Mouse (Mus musculus) adrenal gland, adult (tissue): ENCODE measurements at regions not wholly inside any gene's neighbourhood (a gene's known extent, or its start where the extent isn't known, plus 50 kb on each side); places are given as distances from the start of the nearest gene placed in this dataset.

ENCODE experiments used
- DNase-seq, 2 experiments: peaks; one replicate each; pipeline ENCODE4 v3.0.0; 2022 to 2023; ENCODE audit warnings: low spot score in 1 of 2; ENCODE audit not compliant: inconsistent age in 2 of 2

GRCm38 (mm10) chr5:45055276-45055959 is 255.9 kb upstream of the Ldb2 start:
- no peak for DNase-seq

GRCm38 (mm10) chr5:45049410-45049809 is 249.9 kb upstream of the Ldb2 start:
- DNase-seq: no peak

GRCm38 (mm10) chr5:45042914-45043313 is 243.4 kb upstream of the Ldb2 start:
- no peak for DNase-seq

GRCm38 (mm10) chr5:45036430-45036829 is 236.9 kb upstream of the Ldb2 start:
- DNase-seq: no peak

GRCm38 (mm10) chr5:45033146-45033545 is 233.7 kb upstream of the Ldb2 start:
- DNase-seq: no peak

DNA sequence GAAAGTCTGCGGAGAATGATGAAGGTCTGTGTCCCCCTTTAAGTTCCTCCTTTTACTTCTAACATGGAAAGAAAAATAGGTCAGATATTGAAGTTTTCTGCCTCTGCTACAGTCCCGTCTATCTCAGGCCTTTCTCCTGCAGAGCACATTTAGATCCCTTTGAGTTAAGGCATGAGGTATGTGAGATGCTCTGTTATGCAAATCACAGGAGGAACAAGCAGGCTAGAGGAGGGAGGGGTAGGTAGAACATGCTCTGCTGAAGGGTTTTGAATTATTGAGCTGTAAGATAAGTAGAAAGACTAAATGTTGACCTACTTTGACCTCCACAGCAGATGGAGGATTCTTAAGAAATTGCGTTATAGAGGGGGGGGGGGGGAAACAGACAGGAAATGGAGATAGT is 228.4 kb upstream of the Ldb2 start:
- no peak for DNase-seq

GRCm38 (mm10) chr5:45025383-45025782 is 225.9 kb upstream of the Ldb2 start:
- no peak for DNase-seq

DNA sequence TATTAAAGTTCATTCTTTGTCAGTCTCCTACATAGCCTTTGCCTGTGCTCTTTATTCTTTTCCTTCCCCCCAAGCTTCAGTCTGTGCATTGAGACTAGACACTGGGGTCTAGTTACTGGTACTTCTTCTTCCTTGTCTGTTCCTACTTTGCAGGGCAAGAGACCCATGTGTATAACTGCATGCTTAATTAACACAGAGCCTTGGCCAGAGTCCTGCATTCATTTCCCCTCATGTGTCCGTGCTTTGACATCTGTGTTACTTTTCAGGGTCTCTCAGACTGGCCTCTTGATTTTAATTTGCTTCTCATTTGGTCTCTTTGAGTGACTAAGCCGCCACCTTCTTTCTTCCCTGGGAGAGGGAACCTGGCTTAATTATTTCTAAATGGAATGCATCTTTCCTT is 208.4 kb upstream of the Ldb2 start:
- DNase-seq: no peak

GRCm38 (mm10) chr5:45000996-45001395 is 201.5 kb upstream of the Ldb2 start:
- no peak for DNase-seq

DNA sequence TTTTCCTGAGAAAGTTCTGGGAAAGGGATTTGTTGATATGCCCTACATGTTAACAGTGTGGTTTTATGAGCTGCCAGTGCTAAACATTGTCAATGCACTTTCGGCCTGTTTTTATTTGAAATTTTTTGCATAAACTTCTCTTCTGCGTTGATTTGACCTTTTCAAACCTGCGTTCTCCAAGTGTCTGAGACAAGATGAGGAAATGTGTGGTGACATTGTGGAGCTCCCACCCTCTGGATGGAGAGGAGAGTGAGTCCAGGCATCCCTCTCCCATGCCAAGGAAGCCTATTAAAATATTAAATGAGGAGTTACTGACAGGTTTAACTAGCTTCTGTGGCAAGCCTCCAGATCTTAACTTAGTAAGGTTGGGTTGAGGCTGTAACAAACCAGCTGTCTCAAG is 199.6 kb upstream of the Ldb2 start:
- no peak for DNase-seq

DNA sequence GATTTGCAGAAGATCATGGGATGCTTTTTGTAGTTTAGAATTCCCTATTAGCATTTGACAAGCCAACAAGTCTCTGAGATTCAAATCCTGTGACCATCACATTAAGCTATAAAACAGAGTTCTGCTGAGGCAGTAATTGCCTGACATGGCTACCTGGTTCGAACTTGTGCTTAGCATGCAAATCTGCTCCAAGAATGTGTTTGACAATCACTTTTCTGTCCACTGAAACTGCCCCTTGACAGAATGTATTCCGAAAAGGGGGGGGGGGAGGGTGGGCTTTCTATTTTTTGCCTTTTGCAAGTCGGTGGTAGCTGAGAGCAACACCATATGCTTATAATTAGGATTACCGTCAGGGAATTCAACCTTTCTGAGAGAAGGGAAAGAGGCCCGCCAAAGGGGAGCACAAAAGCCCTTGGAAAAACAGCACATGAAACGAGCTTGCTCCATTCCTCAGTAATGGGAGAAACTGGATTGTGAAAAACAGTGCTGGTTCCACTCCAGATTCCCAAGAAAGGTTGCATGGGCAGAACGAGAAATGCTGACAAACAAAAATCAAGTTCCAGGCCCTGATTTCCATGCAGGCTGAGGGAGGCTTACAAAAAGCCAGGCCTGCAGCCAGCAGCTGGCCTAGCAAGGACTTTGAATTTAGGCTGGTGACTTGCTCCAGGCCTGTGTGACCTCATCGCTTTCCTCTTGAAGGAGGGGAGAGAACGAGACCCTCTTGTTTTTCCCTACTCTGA is 176.1 kb upstream of the Ldb2 start:
- peak in 1 of 2 experiments; percentile 25 for DNase-seq

- DNase-seq: peak in 1 of 2 experiments; percentile 31
Observed at GRCm38 (mm10) chr5:44943023-44943921, 143.8 kb upstream of the Ldb2 start.

DNA sequence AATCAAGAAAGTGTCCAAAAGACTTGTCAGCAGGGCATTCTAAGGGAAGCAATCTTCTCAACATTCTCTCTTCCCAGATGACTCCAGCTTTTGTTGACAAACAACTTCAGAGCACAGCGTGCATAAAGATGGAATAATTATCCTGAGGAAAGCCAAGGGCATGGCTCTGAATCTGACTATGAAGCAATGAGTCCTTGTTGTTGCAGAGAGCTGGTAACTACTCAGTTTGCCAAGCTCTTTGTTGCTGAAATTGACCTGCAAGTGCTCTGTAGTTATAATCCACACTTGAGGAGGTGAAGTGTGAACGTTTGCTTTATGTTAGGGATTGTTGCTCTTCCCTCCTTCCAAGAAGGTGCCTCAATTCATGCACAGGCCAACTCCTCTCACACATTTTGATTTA is 143.1 kb upstream of the Ldb2 start:
- DNase-seq: peak in 1 of 2 experiments; percentile 27

DNA sequence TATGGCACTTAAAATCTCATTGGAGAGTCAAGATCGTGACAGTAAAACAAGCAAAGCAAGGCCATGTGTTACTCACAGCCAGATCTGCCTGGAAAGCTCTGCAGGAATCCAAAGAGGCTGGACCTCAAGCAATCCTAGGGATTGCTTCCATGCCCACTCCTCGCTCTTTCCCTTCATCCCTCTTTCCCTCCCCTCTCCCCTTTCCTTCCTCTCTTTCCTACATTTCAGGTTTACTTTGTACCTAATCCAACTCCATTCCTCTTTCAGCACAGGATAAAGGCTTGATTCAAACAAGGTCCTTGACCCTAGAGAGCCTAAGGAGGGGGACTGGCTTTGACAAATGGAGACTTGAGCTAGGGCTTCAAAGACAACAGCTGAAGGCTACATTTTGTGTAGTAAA is 126.0 kb upstream of the Ldb2 start:
- peak in 1 of 2 experiments; percentile 72 for DNase-seq

DNA sequence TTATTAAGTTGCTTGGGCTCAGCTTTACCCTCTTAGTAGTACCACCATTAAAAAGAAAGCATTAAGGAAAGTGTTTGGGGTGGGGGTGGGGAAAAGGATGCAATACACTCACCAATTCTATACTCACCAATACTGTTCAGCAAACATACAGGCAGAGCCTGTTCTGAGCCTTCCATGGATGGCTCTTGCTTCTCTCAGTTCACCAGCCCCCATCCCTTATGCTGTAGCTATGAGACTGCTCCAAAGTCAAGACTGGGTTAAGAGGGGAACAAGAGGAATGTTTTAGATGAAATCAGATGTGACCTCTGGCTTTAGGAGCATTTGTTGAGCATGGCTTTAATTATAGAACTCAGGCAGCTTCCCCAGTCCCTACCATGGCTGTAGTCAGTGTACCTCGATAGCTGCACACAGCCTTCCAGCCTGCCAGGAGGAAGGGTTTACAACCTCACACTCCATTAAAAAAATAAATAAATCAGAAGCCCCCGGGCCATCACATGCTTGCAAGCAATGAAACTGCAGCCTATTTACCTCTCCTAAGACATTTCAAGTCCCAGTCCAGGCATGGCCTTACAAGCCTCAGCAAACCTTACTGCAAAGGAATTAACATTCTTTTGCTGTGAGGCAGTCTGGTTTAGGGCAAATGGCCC is 122.8 kb upstream of the Ldb2 start:
- DNase-seq: no peak

GRCm38 (mm10) chr5:44917816-44918213 is 118.3 kb upstream of the Ldb2 start:
- DNase-seq: no peak

DNA sequence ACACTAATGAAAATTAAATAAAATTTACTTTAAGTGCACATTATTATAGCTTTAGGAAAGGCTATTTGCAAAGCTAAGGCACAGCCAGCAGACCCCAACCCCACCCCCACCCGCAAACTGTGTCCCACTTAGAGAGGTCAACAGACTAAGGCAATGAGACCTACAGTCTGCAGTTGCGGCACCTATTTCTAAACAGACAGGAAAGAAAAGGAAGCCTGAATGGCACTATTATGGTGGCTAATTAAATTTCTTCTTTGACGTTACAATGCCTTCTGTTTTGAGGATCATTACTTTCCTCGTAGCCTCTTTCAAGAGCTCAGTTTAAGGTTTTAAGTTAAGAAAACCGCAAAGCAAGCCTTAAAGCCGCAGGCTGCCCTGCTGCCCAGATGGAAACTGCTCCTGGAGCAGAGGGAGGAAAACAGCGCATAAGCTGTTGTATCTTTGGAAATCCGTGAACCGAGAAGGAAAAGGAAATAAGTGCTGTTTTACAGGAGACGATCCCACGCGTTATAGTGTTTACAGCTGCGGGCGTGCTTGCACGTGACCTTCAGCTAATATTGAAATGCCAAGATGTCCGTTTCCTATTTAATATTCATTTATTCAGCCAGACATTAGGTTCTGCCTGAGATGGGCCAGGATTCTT is 117.8 kb upstream of the Ldb2 start:
- DNase-seq: no peak

DNA sequence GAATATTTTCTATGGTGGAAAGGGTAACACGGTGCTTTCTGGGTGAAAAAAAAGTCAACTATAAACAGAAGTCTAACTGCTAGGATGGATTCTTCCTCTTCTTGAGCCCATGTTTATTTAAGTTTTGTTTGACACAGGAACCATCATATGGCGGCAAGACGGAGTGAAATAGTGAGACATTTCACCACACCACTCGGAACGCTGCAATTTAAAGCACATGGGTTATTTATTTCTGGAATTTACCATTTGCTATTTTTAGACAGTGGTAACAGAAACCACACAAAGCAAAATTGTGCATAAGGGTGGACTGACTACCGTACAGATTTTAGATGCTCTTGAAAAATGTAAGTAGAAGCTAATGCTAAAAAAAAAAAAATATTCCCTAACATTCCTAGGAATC is 103.1 kb upstream of the Ldb2 start:
- no peak for DNase-seq

DNA sequence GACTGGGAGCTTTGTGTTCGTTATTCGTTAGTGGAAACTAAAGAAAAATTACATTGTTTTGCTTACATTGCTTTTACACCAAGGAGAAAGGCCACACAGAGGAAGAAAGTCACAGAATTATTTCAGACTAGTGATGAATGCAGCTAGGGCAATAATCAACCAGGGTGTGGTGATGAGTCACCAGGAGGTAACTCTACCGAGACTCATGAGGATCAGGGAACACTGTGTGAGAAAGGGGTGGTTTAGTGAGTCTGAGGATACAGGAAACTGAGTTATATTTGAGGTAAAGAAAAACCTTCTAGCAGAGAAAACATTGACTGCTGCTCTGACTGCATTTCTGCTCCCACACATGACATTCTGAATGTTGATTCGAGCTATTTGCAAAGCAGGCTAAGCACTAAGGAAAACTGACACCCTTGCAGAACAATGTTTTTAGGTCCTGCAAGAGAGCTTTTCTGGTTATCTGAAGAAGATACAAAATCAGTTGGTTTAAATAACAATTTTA is 87.1 kb upstream of the Ldb2 start:
- no peak for DNase-seq

- DNase-seq: peak; percentile 8 to 54
Observed at GRCm38 (mm10) chr5:44876946-44877345, 77.5 kb upstream of the Ldb2 start.
